Mouse (Mus musculus) neural tube, embryonic 15.5 days (tissue): Measurements from ENCODE around the gene Sept9. TPM values are rescaled to one million over a fixed set of nuclear protein-coding genes. Genes with fewer than 3 reads are reported as not detected.

Experiments
- ATAC-seq: fragments of 200-750 bp; cut with Nextera tagmentation; 2 replicates; pipeline ENCODE4 v1.8.0; 2017; ENCODE audit warnings: mild to moderate bottlenecking, moderate TSS enrichment, moderate library complexity; ENCODE audit not compliant: low FRiP score
- H3K27ac ChIP-seq: fragments of 300-500 bp; sonication (generic); replicated peaks from 2 replicates; pipeline ENCODE4 v1.5.1; 2015; ENCODE audit warnings: mild to moderate bottlenecking, inconsistent platforms
- H3K27me3 ChIP-seq: fragments of 300-500 bp; sonication (generic); replicated peaks from 2 replicates; pipeline ENCODE4 v1.6.1; 2015; ENCODE audit warnings: inconsistent platforms
- H3K36me3 ChIP-seq: fragments of 300-500 bp; sonication (generic); 2 replicates; pipeline ENCODE4 v1.6.1; 2015; ENCODE audit warnings: inconsistent platforms
- H3K4me1 ChIP-seq: fragments of 300-500 bp; sonication (generic); 2 replicates; pipeline ENCODE4 v1.6.1; 2015; ENCODE audit warnings: inconsistent platforms
- H3K4me2 ChIP-seq: fragments of 300-500 bp; sonication (generic); 2 replicates; pipeline ENCODE4 v1.6.1; 2015; ENCODE audit warnings: inconsistent platforms, mild to moderate bottlenecking, moderate library complexity
- H3K4me3 ChIP-seq: fragments of 300-500 bp; sonication (generic); replicated peaks from 2 replicates; pipeline ENCODE4 v1.5.1; 2015; ENCODE audit warnings: mild to moderate bottlenecking, inconsistent platforms
- H3K9ac ChIP-seq: fragments of 300-500 bp; sonication (generic); replicated peaks from 2 replicates; pipeline ENCODE4 v1.6.1; 2015; ENCODE audit warnings: mild to moderate bottlenecking, inconsistent platforms
- H3K9me3 ChIP-seq: fragments of 300-500 bp; sonication (generic); replicated peaks from 2 replicates; pipeline ENCODE4 v1.6.1; 2016; ENCODE audit warnings: inconsistent platforms
- WGBS: fragments of 180-500 bp; shearing (Covaris S2); methylation state at CpG from one replicate; pipeline ENCODE4 v1.1.7; 2015; ENCODE audit warnings: mixed read lengths; 5-methylcytosine and 5-hydroxymethylcytosine counted together
- polyA plus RNA-seq: library from polyadenylated mRNA; unstranded; fragments of >200 nt; fragmentation: Nextera tagmentation; extraction: Ambion mirVana; gene quantifications from 2 replicates; pipeline ENCODE4 v1.2.1, GENCODE M21; 2015

The Sept9 gene
- polyA plus RNA-seq, 1 experiment from 2014 or later, result 92.2 TPM

GRCm38 (mm10) chr11:117177303-117177979 lies 22.0 kb upstream of the Sept9 start:
- 64% methylated on average over 8 of the region's 11 CpGs for WGBS
- no peak overlapping the region for H3K27ac ChIP-seq
- no peak overlapping the region for H3K9ac ChIP-seq
- 0 out of 2 replicates have a peak, but pooled peaks cover 3% of the 10 kb centered on the region for H3K27me3 ChIP-seq
- peak; percentile 83 for ATAC-seq
- peaks cover 22% of the 10 kb centered on the region for H3K4me1 ChIP-seq
- no peaks in the 10 kb centered on the region for H3K36me3 ChIP-seq
- H3K4me2 ChIP-seq, result no peak overlapping the region
- H3K9me3 ChIP-seq, result peaks cover 6% of the 10 kb centered on the region
- no peak overlapping the region for H3K4me3 ChIP-seq

- WGBS, result 88% methylated on average over 5 of the region's 5 CpGs
- Histone ChIP-seq H3K9me3 (peaks cover 6% of the 10 kb centered on the region), H3K27ac (no peak overlapping the region), H3K36me3 (no peaks in the 10 kb centered on the region), H3K4me3 (no peak overlapping the region), H3K4me2 (no peak overlapping the region), H3K4me1 (peaks cover 7% of the 10 kb centered on the region), H3K9ac (no peak overlapping the region), H3K27me3 (0 out of 2 replicates have a peak, but pooled peaks cover 3% of the 10 kb centered on the region)
- ATAC-seq, result no peak
Observed at GRCm38 (mm10) chr11:117179902-117180301, 19.6 kb upstream of the Sept9 start.

- ATAC-seq, result no peak
- Histone ChIP-seq H3K9me3 (peaks cover 6% of the 10 kb centered on the region), H3K4me1 (peaks cover 6% of the 10 kb centered on the region; the same call in 1 of the 2 replicates), H3K27ac (no peak overlapping the region), H3K4me3 (no peak overlapping the region), H3K9ac (no peak overlapping the region), H3K4me2 (no peak overlapping the region), H3K36me3 (no peaks in the 10 kb centered on the region), H3K27me3 (0 out of 2 replicates have a peak, but pooled peaks cover 3% of the 10 kb centered on the region)
- WGBS, result 89% methylated on average over 3 of the region's 3 CpGs
Observed at GRCm38 (mm10) chr11:117182808-117183207, 16.7 kb upstream of the Sept9 start.

- peaks cover 6% of the 10 kb centered on the region for H3K9me3 ChIP-seq
- 0 out of 2 replicates have a peak, but pooled peaks cover 3% of the 10 kb centered on the region for H3K27me3 ChIP-seq
- no peak overlapping the region for H3K27ac ChIP-seq
- no peak overlapping the region for H3K9ac ChIP-seq
- H3K4me3 ChIP-seq, result no peak overlapping the region
- 80% methylated on average over 3 of the region's 3 CpGs for WGBS
- no peak for ATAC-seq
- no peak overlapping the region for H3K4me2 ChIP-seq
- H3K36me3 ChIP-seq, result no peaks in the 10 kb centered on the region
- peaks cover 6% of the 10 kb centered on the region; the same call in 1 of the 2 replicates for H3K4me1 ChIP-seq
Observed at GRCm38 (mm10) chr11:117183299-117183698, 16.2 kb upstream of the Sept9 start.

DNA sequence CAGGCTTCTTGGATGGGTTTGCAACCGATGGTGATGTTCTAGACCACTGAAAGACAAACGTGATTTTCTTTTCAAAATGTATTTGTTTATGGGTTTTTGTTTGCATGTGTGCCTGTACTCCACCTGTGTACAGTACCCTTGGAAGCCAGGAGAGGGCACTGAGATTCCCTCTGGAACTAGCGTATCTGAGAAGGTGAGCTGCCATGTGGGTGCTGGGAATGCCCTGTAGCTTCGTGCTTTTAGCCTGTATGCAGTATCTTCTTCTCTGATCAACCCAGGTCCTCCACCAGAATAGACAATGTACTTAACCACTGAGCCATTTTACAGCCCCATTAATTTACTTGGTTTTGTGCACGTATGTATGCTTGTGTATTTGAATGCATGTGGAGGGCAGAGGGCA lies 15.6 kb upstream of the Sept9 start:
- Histone ChIP-seq H3K4me2 (no peak overlapping the region), H3K27me3 (0 out of 2 replicates have a peak, but pooled peaks cover under 1% of the 10 kb centered on the region), H3K4me1 (peaks cover 6% of the 10 kb centered on the region; the same call in 1 of the 2 replicates), H3K9ac (no peak overlapping the region), H3K4me3 (no peak overlapping the region), H3K9me3 (peaks cover 6% of the 10 kb centered on the region), H3K27ac (no peak overlapping the region), H3K36me3 (no peaks in the 10 kb centered on the region)
- 73% methylated on average over 5 of the region's 5 CpGs for WGBS
- ATAC-seq, result no peak

- Histone ChIP-seq H3K9ac (no peak overlapping the region), H3K9me3 (peaks cover under 1% of the 10 kb centered on the region; the same call in 1 of the 2 replicates), H3K27me3 (no peaks in the 10 kb centered on the region), H3K36me3 (no peaks in the 10 kb centered on the region), H3K4me1 (peaks cover 6% of the 10 kb centered on the region; the same call in 1 of the 2 replicates), H3K4me2 (no peak overlapping the region), H3K4me3 (no peak overlapping the region), H3K27ac (no peak overlapping the region)
- 42% methylated on average over 21 of the region's 21 CpGs for WGBS
- no peak for ATAC-seq
Observed at GRCm38 (mm10) chr11:117185076-117185933, 14.2 kb upstream of the Sept9 start.

GRCm38 (mm10) chr11:117191524-117191923 lies 7.9 kb upstream of the Sept9 start:
- Histone ChIP-seq H3K4me2 (no peak overlapping the region), H3K36me3 (no peaks in the 10 kb centered on the region), H3K27ac (no peak overlapping the region), H3K9ac (no peak overlapping the region), H3K4me1 (no peaks in the 10 kb centered on the region), H3K27me3 (peaks cover 4% of the 10 kb centered on the region; the same call in 1 of the 2 replicates), H3K4me3 (no peak overlapping the region), H3K9me3 (no peaks in the 10 kb centered on the region)
- WGBS, result 78% methylated on average over 5 of the region's 5 CpGs
- no peak for ATAC-seq

- H3K9me3 ChIP-seq, result no peaks in the 10 kb centered on the region
- 83% methylated on average over 11 of the region's 11 CpGs for WGBS
- H3K4me1 ChIP-seq, result peaks cover 4% of the 10 kb centered on the region
- no peak overlapping the region for H3K4me3 ChIP-seq
- H3K27ac ChIP-seq, result no peak overlapping the region
- H3K27me3 ChIP-seq, result peaks cover 23% of the 10 kb centered on the region
- no peak overlapping the region for H3K4me2 ChIP-seq
- no peak overlapping the region for H3K9ac ChIP-seq
- H3K36me3 ChIP-seq, result no peaks in the 10 kb centered on the region
- ATAC-seq, result no peak
Observed at GRCm38 (mm10) chr11:117194475-117194937, 5.0 kb upstream of the Sept9 start.

- Histone ChIP-seq H3K4me1 (peaks cover 11% of the 10 kb centered on the region), H3K9me3 (no peaks in the 10 kb centered on the region), H3K9ac (no peak overlapping the region), H3K4me2 (no peak overlapping the region), H3K27ac (no peak overlapping the region), H3K27me3 (peaks cover 34% of the 10 kb centered on the region), H3K4me3 (no peak overlapping the region), H3K36me3 (no peaks in the 10 kb centered on the region)
- 87% methylated on average over 6 of the region's 6 CpGs for WGBS
- no peak for ATAC-seq
Observed at GRCm38 (mm10) chr11:117195616-117196015, 3.8 kb upstream of the Sept9 start.

GRCm38 (mm10) chr11:117196681-117197080 lies 2.8 kb upstream of the Sept9 start:
- 95% methylated on average over 7 of the region's 7 CpGs for WGBS

GRCm38 (mm10) chr11:117198122-117198521 lies 1.3 kb upstream of the Sept9 start:
- H3K9ac ChIP-seq, result no peak overlapping the region
- WGBS, result 87% methylated on average over 5 of the region's 5 CpGs
- H3K27ac ChIP-seq, result no peak overlapping the region
- ATAC-seq, result no peak
- no peak overlapping the region for H3K4me2 ChIP-seq
- H3K4me3 ChIP-seq, result no peak overlapping the region
- no peaks in the 10 kb centered on the region for H3K36me3 ChIP-seq
- peaks cover 11% of the 10 kb centered on the region for H3K4me1 ChIP-seq
- peaks cover 49% of the 10 kb centered on the region for H3K27me3 ChIP-seq
- H3K9me3 ChIP-seq, result no peaks in the 10 kb centered on the region

More at GRCm38 (mm10) chr11:117196681-117197080, 2.8 kb upstream of the Sept9 start:
- Histone ChIP-seq H3K36me3 (no peaks in the 10 kb centered on the region), H3K27ac (no peak overlapping the region), H3K4me2 (no peak overlapping the region), H3K4me1 (peaks cover 11% of the 10 kb centered on the region), H3K9me3 (no peaks in the 10 kb centered on the region), H3K4me3 (no peak overlapping the region), H3K9ac (no peak overlapping the region), H3K27me3 (peaks cover 44% of the 10 kb centered on the region)
- no peak for ATAC-seq
